Mouse (Mus musculus): ENCODE data around the gene Tlcd1.
A peak's percentile ranks its signal among the peaks of the same experiment; 100 is the strongest.

Tlcd1 gene

DNA sequence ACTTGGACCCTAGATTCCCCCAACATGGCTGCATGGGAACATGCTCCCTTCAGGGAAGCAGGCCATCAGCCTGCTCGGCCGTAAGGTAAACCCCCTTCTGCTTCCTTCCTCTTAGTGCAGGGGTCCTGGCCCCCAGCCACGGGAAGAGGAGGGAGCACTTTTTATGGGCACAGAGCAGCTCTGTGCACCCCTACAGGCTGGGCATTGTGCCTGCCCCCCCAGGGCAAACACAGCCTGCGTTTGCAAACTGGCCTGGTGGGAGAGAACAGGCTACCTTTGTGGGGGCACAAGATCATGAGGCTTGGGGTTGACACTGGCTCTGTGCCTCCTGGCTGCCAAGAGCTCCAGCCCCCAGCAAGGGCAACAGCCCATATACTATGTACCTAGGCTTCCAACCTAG is 14.5 kb upstream of the Tlcd1 start:
- peak; percentile 65 to 78 for DNase-seq

DNA sequence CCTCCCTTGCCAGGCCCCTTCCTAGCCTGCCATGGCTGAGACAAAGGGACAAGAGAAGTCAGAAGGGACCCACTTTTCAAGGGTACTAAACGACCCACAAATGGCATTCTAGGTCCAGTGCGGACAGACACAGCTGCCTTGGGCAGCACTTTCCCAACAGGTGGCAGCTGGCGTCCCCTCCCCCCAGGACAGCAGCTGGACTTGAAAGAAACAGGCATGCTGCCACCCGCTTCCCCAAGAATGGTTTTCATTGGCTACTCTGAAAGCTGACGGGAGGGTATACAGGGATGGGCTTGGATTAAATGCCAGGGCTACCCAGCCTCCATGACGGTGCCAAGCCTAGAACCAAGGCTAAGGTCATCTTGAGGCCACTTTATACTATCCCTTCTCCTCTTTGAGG is 14.0 kb upstream of the Tlcd1 start:
- DNase-seq: peak; percentile 81 to 85

DNA sequence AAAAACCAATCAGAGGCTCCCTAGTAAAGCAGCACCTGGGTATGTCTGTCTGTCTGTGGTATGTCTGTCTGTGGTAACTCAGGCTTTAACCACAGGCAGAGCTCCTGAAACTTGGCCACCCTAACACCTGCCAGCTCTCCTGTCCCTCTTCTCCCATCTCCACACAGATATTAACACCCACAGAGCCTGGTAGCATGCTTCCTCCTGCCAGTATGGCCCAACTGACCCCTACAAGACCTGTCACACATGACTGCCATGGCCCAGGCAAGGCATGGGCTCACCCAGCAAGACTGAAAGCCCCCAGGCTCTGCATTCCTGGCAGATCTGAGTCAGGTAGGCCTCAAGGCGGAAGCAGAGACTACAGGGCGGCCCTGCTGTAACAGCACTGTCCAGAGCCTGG is 13.5 kb upstream of the Tlcd1 start:
- DNase-seq: no peak

DNA sequence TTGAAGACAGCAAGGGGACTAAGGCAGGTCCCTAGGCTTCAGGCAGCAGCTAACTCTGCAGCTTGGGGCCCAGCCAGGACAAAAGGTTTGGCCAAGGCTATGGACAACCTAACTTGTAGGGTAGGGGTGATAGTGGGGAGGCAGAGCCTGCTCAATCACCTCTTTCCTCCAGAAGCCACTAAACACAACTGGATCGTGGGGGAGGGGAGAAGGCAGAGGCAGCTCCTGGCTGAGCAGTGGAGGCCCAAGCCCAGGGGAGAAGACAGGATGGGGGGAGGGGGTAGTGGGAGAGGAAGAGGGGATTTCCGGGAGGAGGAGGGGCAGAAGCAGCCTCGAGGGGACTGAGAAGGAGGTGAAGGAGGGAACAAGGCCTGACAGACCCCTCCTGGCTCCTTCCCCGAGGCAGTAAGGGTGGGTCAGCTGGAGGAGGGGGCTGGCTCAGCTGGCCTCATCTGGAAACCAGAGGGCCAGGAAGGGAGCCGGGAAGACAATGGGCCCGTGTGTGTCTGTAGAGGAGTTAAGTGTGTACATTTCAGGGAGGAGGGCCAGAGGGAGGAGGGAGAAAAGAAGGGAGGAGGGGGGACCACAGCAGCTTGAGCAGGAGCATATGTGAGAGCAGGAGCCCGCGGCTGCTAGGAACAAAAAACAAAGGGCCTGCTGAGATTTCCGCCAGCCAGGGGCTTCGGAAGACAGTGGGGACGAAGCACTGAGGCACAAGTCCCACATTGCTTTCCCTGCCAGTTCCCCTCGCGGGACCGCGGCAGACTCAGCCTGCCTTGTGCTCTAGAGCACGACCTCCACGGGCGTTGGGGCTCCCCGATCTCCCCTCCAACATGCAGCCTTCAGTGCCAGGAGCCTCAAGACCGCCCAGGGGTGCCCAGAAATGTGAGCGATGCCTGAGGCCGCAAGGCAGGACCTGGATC is 12.6 kb upstream of the Tlcd1 start:
- peak; percentile 63 to 70 for DNase-seq

DNA sequence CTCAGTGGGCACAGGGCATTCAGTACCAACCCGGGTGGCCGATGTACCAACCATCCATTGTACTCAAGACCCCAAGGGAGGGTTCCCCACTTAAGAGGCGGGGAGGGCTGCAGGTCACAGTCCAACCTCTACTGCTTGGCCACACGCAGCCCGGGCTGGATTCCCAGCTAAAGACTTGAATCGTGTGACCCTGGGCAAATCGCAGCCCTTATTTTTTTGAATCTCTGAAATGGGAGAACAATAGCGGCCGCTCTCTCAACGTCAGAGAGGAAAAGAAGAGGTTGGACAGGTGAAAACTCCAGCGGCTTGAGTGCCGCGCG is 11.9 kb upstream of the Tlcd1 start:
- DNase-seq: no peak

DNA sequence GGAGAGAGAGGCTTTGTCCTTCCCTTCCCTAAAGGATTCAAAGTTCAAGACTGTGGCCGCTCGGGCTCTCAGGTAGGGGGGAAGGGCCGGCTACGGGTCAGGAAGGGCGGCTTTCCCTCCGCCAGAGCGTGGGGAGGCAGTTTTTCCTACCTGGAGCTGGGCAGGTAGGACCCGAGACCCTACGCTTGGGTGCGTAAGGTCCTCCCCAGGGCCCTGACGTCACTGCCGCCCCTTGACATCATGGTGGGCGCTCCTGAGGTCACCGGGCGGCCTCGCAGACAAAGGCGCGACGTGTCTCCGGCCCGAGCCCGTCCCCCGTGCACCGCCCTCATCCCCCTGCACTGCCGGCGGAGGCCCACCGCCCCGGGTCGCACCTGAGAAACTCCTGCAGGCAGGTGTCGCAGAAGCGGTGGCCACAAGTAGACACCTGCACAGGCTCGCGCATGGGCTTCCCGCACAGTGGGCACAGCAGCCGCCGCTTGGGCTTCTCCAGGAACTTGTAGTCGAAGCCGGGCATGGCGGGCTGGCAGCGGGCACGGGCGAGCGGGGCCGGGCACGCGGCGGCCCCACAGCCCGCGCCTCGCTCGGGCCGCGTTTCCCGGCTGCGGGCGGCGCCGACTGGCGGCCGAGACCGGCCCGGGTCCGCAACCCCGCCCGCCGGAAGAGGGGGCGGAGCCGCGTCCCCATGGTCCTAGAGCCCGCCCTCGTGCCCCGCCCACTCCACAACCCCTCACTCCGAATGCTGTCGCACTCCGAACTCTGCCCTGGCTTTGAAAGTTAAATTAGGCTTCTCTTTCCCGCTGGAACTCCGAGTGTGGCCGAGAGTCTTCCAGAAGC is 11.4 kb upstream of the Tlcd1 start, which contains the start of gene Traf4:
Traf4 (minus strand) TSS at position 666 of the 837 bp plus-strand sequence.
- DNase-seq: peak; percentile 90 to 94

DNA sequence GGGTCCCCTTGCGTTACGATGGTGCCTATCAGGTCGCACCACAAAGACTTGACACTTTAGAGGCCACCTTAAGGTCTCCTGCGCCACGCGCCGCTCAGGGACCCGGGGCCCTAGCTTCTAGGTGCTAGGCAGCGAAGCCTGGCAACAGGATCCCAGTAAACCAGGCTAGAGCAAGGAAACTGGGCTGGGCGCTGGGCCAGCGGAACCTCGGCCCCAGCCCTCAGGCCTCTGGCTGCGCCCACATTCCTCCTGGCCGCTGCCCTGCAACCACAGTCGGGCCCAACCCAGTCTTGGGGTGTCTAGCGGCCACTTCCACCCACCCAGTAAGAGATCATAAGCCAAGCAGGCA is 10.8 kb upstream of the Tlcd1 start:
- peak in 1 of 2 experiments; percentile 69 for DNase-seq

DNA sequence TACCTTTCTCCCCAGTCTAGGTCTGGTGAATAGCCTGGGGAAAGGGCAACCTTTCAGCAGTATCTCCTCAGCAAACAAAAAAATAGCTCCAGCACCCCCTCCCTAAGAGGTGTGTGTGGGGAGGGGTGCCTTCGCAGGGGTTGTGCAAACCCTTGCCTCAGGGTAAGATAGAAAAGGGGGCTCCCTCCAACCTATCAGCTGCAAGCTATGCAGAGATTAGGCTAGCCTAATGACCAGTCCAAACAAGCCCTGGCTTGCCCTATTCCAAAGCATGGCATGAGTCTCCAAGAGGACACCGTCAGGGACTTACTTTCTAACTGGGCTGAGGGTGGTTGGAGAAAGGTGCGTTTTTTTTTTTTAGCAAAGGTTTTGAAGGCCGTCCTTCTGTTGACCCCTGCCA is 10.3 kb upstream of the Tlcd1 start:
- DNase-seq: no peak

DNA sequence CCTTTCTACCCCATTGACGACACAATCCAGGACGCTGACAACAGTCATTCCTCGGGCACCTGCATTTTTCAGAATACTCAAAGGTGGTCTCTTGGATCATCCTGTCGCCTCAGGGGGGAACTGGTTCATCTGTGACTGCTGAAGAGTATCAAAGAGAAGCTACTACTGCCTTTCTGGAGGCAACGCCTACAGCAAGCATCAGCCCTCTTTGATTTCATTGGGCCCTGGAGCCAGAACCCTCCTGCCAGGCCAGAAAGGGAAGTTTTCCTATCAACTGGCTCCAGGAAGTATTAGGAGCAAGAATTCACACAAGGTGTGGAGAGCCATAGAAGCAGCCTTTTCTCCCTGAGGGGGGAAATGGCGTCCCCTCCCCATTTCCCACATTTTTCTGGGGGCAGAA is 9.9 kb upstream of the Tlcd1 start:
- DNase-seq: no peak

DNA sequence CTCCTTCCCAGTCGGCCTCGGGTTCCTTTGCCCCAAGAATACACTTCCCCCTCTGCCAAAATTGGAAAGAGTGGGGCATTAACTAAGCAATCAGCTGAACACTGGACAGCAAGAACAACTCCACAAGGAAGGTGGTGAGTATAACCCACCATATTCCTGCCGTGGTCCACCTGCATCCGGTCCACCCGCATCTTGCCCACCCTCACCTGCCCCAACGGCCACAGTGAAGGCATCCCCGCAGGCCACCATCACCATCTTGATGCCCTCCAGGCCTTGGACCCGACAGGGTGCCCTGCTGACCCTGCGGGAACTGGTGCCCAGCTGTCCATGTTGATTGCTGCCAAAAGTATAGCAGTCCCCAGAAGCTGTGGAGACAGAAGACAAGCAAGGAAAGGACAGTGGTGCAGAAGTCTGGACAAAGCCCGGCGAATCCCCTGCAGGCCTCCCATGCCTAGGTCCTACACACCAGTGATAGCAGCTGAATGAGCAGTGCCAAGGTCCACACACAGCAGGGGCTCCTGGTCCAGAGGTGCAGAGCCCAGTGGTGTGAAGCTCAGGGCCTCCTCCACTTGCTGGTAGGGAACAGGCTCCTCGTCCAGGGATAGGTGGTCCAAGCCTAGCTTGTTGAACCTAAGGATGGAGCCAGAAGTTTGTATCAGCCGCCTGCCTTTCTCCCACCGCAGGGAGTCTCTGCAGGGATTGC is 9.1 kb upstream of the Tlcd1 start:
- no peak for DNase-seq

DNA sequence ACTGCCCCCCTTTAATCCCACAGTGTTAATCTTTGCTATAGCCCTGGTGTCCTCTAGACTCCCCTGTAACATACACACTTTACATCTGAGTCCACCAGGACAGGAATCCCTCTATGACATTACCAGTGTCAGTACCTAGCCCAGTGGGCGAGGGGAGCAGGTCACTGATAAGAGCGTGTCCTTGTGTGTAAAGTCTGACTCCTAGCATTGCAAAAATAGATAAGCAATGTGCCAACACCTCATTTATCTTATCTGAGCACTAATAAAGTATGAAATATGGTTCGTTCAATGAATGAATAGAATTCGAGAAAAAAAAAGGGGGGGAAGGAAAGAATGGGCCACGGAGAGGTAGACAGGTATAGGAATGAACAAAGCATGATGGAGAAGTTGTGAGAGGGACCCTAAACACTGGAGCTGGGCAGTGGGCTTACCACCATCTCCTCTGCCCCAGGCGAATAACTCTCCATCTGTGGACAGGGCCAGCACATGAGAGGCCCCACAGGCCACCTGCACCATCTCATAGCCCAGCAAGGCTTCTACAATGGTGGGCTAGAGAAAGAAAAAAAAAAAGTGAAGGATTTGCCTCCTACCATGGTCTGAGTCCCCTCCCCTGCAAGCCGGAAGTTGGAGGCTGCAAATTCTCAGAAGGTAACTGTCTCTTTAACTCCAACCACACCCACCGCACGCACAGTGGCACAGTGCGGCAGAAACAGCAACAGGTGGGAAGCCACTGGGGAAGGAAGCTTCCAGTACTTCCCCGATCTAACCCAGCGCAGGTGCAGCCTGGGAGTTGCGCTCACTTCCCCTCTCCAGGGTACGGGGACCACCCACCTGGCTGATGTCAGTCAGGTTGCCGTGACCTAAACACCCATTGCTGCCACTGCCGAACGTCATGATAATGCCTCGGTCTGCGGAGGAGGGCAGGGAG is 7.7 kb upstream of the Tlcd1 start:
- no peak for DNase-seq

DNA sequence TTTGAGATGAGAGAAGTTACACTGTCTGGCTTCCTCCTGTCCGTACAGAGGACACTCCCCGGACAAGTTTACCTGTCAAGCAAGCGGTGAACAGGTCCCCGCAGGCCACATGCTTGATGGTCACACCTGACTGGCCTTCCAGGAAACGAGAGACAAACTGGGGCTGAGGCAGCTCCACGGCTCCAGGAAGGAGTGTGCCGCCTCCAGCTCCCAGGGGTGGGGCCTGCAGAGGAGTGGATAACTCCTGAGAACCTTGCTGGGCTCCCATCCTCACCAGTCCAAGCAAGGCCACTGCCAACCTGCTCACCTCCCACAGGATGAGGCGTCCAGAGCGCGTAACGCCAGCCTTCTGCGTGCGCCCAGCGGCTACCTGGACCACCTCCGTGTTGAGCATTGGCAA is 6.2 kb upstream of the Tlcd1 start:
- DNase-seq: no peak

DNA sequence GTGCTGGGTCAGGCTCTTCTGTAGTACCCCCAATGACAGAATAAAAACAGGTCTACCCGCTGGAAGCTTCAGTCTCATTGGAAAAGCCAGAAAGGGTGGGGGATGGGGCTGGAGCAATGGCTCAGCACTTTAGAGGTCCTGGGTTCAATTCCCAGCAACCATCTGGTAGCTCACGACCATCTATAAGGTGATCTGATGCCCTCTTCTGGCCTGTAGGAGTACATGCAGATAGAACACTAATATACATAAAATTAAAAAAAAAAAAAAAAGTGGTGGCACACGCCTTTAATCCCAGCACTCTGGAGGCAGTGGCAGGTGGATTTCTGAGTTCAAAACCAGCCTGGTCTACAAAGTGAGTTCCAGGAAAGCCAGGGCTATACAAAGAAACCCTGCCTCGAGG is 5.2 kb upstream of the Tlcd1 start:
- no peak for DNase-seq

DNA sequence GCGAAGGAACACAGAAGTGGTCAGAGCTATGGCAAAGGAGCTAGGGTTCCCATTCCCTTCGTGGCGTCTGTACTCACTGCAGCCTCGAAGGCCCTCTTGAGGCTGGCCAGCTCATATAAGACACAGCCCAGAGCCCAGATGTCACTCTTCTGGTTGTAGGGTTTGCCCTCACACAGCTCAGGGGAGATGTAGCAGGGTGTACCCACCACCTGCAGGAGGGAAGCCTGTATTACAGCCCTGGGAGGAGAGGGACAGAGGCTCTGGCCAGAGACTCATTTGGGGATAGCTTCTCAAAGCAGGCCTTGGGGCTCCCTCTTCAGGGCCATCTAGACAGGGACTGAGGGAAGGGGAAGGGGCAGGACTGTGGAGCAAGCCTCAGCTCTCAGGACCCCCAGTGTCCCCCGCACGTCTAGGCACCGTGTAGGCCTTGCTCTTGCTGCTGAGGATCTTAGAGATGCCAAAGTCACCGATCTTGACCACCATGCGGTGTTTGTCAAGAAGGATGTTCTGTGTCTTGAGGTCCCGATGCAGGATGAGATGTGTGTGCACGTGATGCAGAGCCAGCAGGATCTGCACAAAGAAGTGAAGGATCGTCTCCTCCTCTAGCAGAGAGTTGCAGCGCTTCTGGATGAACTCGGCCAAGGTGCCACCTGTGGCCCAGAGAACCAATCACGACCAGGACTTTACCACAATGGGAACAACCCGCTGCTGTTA is 4.3 kb upstream of the Tlcd1 start:
- DNase-seq: no peak

DNA sequence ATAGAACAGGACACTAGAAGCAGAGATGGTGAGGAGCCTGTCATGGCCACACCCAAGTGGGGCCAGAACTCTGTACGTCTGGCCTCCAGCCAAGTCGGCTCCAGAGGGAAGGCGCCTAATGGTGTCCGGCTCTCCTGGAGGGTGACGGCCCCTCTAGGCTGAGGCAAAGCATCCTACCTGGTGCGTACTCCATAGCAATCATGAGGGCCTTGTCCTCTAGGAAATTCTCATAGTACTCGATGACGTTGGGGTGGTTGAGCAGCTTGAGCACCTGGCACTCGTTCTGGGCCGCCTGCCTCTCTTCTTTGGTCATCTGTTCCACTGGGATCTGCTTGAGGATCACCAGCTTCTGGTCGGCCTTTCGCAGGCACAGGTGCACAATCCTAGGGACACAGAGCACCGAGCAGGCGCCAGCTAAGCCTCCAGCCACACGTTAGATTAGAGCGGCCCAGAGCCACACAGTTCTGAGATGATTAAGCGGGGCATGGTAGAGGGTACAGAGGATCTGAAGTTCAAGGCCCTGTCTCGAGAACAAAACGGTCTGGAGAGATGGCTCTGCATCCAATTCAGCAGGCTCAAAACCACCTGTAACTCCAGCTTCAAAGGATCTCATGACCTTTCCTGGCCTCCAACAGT is 3.6 kb upstream of the Tlcd1 start:
- DNase-seq: no peak

DNA sequence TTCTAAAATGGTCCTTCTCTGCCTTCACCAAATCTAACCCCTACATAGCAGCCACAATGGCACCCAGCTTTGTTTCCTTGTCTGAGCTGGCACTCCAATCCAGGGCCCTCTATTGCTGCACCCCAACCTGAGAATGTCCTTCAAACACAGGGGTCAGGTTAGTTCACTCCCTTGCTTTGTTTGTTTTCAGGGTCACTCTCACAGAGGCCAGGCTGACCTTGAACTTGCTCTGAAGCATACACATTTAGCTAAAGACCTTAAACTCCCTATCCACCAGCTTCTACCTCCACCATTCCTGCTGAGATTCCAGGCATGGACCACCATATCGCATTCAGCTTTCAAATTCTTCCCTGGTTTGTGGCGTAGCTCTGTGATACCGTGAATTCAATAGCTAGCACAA is 2.0 kb upstream of the Tlcd1 start:
- no peak for DNase-seq

DNA sequence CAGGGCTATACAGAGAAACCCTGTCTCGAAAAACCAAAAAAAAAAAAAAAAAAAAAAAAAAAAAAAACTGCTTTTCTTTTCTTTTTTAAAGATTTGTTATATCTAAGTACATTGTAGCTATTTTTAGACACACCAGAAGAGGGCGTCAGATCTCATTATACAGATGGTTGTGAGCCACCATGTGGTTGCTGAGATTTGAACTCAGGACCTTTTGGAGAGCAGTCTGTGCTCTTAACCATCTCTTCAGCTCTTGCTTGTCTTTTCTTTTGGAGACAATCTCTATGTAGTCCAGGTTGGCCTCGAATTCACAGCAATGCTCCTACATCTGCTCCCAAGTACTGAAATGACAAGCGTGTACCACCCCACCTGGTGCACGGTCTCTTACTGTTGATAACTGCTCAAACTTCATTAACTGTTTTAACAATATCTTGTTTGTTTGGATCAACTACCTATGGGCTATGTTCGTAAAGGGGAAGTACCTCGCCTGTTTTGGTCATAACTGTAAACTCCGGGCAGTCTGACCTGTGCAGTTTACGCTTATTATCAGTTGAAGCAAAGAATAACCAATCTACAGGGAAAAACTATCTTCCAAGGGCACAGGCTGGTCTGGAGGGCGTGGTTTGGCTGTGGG is 625 bp upstream of the Tlcd1 start:
- no peak for DNase-seq

DNA sequence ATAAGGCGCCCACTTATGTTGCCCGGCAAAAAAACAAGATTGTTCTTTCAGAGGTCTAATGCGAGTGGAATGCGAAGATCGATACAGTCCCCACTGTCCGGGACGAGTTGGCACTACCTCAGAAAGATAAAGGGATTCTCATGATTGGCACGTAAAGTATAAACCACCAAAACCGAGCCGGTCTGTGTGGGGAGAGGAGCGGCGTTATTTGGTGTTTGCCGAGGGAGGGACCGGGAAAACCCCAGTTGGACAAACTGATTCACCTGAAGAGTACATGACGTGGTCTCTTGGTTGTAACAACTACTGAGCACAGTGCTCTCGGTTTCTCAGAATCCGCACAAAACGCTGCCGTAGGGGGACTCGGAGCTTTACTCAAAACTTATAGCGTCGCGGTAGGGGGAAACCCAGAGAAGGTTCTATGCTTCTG is 407 bp downstream of the Tlcd1 start:
- no peak for DNase-seq

DNA sequence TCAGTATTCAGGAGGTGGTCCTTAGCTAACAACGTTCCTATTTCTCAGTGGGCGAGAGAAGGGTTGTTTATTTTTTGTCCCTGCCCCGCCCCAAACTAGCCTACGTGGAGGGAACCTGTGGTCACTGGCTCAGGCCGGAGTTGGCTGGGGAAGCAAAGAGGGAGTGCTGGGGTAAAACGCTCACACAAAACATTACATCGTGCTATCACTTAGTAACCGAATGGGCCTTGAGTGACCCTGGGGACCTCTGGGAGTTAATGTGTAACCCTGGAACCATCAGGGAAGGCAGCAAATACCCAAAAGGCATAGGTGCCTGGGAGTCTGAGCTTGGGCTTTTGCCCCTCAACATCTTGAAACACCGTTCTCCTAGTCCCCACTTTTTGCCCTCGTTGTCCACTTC is 926 bp downstream of the Tlcd1 start:
- no peak for DNase-seq
